Mouse (Mus musculus) heart, adult 2 months (tissue): ENCODE measurements at regions not wholly inside any gene's neighbourhood (a gene's known extent, or its start where the extent isn't known, plus 50 kb on each side); places are given as distances from the start of the nearest gene placed in this dataset.

Experiments used
- DNase-seq, 2 experiments: peaks; one replicate each; pipeline ENCODE4 v3.0.0; 2021
- H3K27ac ChIP-seq: fragments of 200-600 bp; 2 replicates; pipeline ENCODE4 v1.8.1; 2022
- H3K27me3 ChIP-seq: fragments of 200-500 bp; 2 replicates; pipeline ENCODE4 v1.6.1; 2012; ENCODE audit warnings: mild to moderate bottlenecking, low read length, inconsistent platforms, mixed read lengths; ENCODE audit not compliant: control insufficient read depth, insufficient read depth
- H3K36me3 ChIP-seq: fragments of 200-500 bp; 2 replicates; pipeline ENCODE4 v1.6.1; 2012; ENCODE audit warnings: low read length, inconsistent platforms; ENCODE audit not compliant: control insufficient read depth, insufficient read depth
- H3K4me1 ChIP-seq: fragments of 200-500 bp; 2 replicates; pipeline ENCODE4 v1.6.1; 2011; ENCODE audit warnings: low read length; ENCODE audit not compliant: control insufficient read depth, insufficient read depth
- H3K4me3 ChIP-seq: fragments of 200-600 bp; 2 replicates; pipeline ENCODE4 v1.8.1; 2022
- H3K79me2 ChIP-seq: fragments of 200-500 bp; replicated peaks from 2 replicates; pipeline ENCODE4 v1.6.1; 2012; ENCODE audit warnings: mild to moderate bottlenecking, inconsistent platforms, low read length, moderate library complexity, mixed read lengths; ENCODE audit not compliant: control insufficient read depth, insufficient read depth
- H3K9ac ChIP-seq: fragments of 200-500 bp; 2 replicates; pipeline ENCODE4 v1.6.1; 2012; ENCODE audit warnings: low read depth, mild to moderate bottlenecking, control low read depth, inconsistent platforms, low read length, mixed read lengths
- CTCF ChIP-seq: fragments of 200-600 bp; IDR thresholded peaks from 2 replicates; pipeline ENCODE4 v1.8.1; 2022; ENCODE audit warnings: antibody characterized with exemption, mild to moderate bottlenecking, moderate library complexity
- EP300 ChIP-seq: fragments of 200-500 bp; IDR thresholded peaks from 2 replicates; pipeline ENCODE4 v1.6.1; 2011; ENCODE audit warnings: low read depth, low read length, control low read depth; ENCODE audit not compliant: insufficient read depth
- POLR2A ChIP-seq: fragments of 200-500 bp; IDR thresholded peaks from 2 replicates; pipeline ENCODE4 v1.6.1; 2011; ENCODE audit warnings: mild to moderate bottlenecking, low read depth, low read length, control low read depth; ENCODE audit not compliant: insufficient read depth
- WGBS: fragments of 180-500 bp; shearing (Covaris S2); methylation state at CpG from one replicate; pipeline ENCODE4 v1.1.7; 2018; 5-methylcytosine and 5-hydroxymethylcytosine counted together
- intact Hi-C: fragments of 180-260 bp; cut with DNase I; formaldehyde crosslinking; loops from one replicate; pipeline ENCODE4 v1.15.1; 2025

- Histone ChIP-seq H3K9ac (no peak overlapping the region), H3K4me1 (no peaks in the 10 kb centered on the region), H3K27me3 (peaks cover 4% of the 10 kb centered on the region; the same call in 1 of the 2 replicates), H3K4me3 (no peak overlapping the region), H3K36me3 (no peaks in the 10 kb centered on the region), H3K79me2 (no peaks in the 10 kb centered on the region), H3K27ac (no peak overlapping the region)
- DNase-seq, result no peak
- intact Hi-C loops, result no loop called here
- TF ChIP-seq EP300 (no peak), POLR2A (no peak), CTCF (no peak)
- 70% methylated on average over 13 of the region's 13 CpGs for WGBS
Measured at GRCm38 (mm10) chr13:72691783-72692729, 63.4 kb downstream of the Irx2 start.

DNA sequence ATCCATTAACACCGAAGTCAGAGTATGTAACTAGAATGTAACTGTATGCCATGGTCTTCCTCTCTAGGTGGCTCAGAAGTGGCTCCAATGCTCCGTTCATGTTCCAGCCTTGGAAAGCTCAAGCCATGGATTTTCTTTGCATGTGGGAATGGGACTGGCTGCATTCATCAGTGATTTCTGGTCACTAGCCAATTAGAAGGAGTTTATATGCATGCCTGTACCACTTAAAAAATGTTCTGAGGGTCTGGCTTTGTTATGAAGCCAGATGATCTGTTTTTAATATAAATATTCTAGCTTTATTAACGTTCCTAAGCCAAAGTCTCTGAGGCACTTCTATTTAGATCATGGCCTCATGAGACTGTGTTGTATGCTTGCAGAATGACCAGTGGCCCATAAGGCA is 78.8 kb downstream of the Irx2 start:
- intact Hi-C loops, result no loop called here
- no peaks in the 10 kb centered on the region for H3K4me1 ChIP-seq
- 72% methylated on average over 3 of the region's 3 CpGs for WGBS
- no peak overlapping the region for H3K4me3 ChIP-seq
- no peak for DNase-seq
- H3K36me3 ChIP-seq, result no peaks in the 10 kb centered on the region
- TF ChIP-seq CTCF, result no peak
- TF ChIP-seq EP300, result no peak
- TF ChIP-seq POLR2A, result no peak
- no peaks in the 10 kb centered on the region for H3K27me3 ChIP-seq
- no peak overlapping the region for H3K27ac ChIP-seq
- no peak overlapping the region for H3K9ac ChIP-seq
- no peaks in the 10 kb centered on the region for H3K79me2 ChIP-seq

- Histone ChIP-seq H3K9ac (no peak overlapping the region), H3K79me2 (no peaks in the 10 kb centered on the region), H3K4me3 (no peak overlapping the region), H3K27ac (no peak overlapping the region), H3K4me1 (no peaks in the 10 kb centered on the region), H3K36me3 (no peaks in the 10 kb centered on the region), H3K27me3 (no peaks in the 10 kb centered on the region)
- TF ChIP-seq CTCF (no peak), EP300 (no peak), POLR2A (no peak)
- WGBS, result 70% methylated on average over 2 of the region's 2 CpGs
- intact Hi-C loops, result no loop called here
- DNase-seq, result no peak
Measured at GRCm38 (mm10) chr13:72708728-72709127, 80.1 kb downstream of the Irx2 start.

- 39% methylated on average over 5 of the region's 5 CpGs for WGBS
- Histone ChIP-seq H3K79me2 (no peaks in the 10 kb centered on the region), H3K9ac (no peak overlapping the region), H3K4me3 (no peak overlapping the region), H3K36me3 (no peaks in the 10 kb centered on the region), H3K27me3 (no peaks in the 10 kb centered on the region), H3K4me1 (no peaks in the 10 kb centered on the region), H3K27ac (no peak overlapping the region)
- TF ChIP-seq POLR2A, result no peak
- TF ChIP-seq EP300, result no peak
- no peak for TF ChIP-seq CTCF
- intact Hi-C loops, result no loop called here
- no peak for DNase-seq
Measured at GRCm38 (mm10) chr13:72710051-72710450, 81.4 kb downstream of the Irx2 start.

GRCm38 (mm10) chr13:72711136-72711535 is 82.5 kb downstream of the Irx2 start:
- H3K27me3 ChIP-seq, result no peaks in the 10 kb centered on the region
- H3K4me1 ChIP-seq, result no peaks in the 10 kb centered on the region
- H3K9ac ChIP-seq, result no peak overlapping the region
- intact Hi-C loops, result no loop called here
- WGBS, result 67% methylated on average over 8 of the region's 8 CpGs
- no peaks in the 10 kb centered on the region for H3K79me2 ChIP-seq
- DNase-seq, result no peak
- H3K36me3 ChIP-seq, result no peaks in the 10 kb centered on the region
- no peak overlapping the region for H3K27ac ChIP-seq
- TF ChIP-seq POLR2A (no peak), EP300 (no peak), CTCF (no peak)
- no peak overlapping the region for H3K4me3 ChIP-seq

DNA sequence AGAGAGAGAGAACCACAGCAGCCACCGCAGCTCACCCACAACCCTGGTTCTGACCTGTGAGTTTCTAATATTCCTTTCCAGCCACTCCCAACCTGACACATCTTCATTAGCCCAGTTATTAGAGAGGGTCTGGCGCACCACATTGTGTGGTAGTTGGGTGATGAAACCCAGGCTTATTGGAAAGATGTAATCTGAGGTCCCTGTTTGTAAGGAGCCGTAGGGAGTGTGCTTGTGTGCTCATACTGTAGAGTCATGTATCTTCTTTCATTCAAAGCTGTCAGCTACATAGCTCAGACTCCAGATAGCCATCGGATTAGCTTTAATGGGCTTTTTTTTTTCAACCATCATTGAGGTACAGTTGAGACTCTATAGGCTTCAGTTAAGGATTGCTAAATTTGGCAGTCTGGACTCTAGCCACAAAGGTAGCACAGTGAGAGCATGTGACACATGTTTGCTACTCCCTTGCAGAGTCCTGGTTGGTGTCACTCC is 83.3 kb downstream of the Irx2 start:
- no peaks in the 10 kb centered on the region for H3K79me2 ChIP-seq
- H3K9ac ChIP-seq, result no peak overlapping the region
- no peaks in the 10 kb centered on the region for H3K27me3 ChIP-seq
- H3K36me3 ChIP-seq, result no peaks in the 10 kb centered on the region
- WGBS, result 79% methylated on average over 4 of the region's 4 CpGs
- no peak for TF ChIP-seq CTCF
- TF ChIP-seq POLR2A, result no peak
- no peak for TF ChIP-seq EP300
- no peaks in the 10 kb centered on the region for H3K4me1 ChIP-seq
- intact Hi-C loops, result no loop called here
- no peak overlapping the region for H3K4me3 ChIP-seq
- DNase-seq, result no peak
- H3K27ac ChIP-seq, result no peak overlapping the region
